Mouse (Mus musculus) Muller cell, postnatal 12 days (primary cell): ENCODE results near the gene Sbk1.
"Not testable (repeated sequence)": the region's sequence is repeated elsewhere in the genome, so short reads cannot be mapped to it uniquely, and the experiment has no call there.

Experiments
- DNase-seq: peaks from one replicate; pipeline ENCODE4 v3.0.0-alpha.2; 2015; ENCODE audit errors: inconsistent ontology term

The Sbk1 gene

GRCm38 (mm10) chr7:126263964-126264363 lies 8.5 kb upstream of the Sbk1 start:
- no peak for DNase-seq

DNA sequence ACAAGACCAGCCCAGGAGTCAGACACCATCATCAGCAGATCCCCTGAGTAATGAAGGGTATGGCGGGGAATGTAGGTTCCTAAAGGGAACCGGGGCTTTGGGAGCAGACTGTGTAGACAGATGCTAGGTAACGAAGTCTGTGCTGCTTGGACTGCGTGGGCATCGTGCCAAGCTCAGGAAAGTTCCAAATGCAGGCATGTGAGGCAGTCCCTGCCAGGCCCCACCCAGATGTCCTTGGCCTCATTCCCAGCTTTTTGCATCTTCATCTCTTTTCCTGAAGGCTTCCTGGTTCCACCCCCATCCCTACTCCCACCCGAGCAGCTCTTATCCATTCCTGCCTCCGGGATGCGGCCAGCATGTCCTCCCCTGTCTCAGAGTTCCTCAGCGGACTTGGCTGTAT lies 6.5 kb upstream of the Sbk1 start:
- DNase-seq: no peak

DNA sequence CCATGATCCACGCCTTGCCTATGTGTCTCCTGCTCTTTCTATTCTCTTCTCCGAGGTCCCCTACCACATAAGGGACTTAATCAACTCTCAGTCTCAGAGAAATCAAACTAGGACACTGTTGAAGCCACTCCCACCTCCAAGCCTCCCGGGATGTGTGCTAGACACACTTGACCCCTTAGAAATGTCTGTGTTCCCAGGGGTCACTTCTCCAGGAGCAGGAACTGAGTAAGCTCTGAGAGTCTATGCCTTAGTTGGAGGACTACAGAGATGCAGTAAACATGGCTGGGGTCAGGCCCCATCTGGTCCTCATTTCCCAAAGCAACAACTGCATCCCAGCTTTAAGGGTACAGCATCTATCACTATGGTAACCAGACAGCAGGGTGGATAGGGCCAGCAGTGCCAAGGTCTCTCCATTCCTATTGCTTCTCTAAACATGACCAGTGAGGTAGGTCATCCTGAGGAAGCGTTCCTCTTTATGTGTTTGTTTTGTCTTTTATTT lies 6.0 kb upstream of the Sbk1 start:
- DNase-seq: no peak

- no peak for DNase-seq
Observed at GRCm38 (mm10) chr7:126267606-126268005, 4.8 kb upstream of the Sbk1 start.

DNA sequence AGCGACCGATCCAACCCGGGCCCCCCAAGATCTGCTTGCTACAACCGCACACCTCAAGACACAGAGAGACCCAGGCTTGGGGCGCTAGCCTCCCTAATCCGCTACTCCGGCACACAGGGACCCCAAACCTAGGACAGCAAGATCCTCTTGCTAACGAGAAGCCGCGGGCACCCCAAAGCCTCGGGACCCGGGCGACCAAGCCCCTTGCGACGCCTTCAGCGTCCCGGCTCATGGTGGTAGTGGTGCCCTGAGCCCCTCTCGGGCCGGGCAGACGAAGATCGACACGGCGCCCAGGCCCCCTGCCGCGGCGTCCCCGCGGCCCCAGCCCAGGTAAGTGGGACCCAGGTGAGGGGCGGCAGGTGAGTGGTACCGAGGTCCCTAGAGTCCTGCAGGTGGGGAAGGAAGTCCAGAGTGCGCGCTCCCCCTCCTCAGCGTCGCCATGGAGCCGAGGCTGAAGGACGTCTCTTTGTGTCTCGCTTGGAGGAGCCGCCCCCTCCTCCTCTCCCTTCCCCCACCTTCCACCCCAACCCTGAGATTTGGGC lies 422 bp downstream of the Sbk1 start:
- no peak for DNase-seq

- no peak for DNase-seq
Observed at GRCm38 (mm10) chr7:126273351-126274042, 1.1 kb downstream of the Sbk1 start.

DNA sequence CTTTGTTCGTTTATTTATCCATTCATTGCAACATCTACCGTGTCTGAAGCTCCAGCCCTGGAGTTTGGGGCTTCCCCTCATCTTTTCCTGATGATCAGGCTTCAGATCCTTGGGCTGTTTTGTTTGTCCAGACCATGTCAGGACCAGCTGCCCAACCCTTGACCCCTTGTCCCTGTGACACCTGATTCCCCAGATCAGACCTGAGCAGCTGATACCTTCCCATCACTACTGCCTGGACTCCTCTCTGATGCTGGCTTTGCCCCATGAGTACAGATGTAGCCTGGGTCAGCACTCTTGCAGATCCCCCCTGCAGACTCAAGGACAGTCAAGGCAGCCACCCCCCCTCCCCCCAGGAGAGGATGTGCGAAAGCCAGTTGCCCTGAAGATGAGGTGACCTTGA lies 1.7 kb downstream of the Sbk1 start:
- DNase-seq: no peak

DNA sequence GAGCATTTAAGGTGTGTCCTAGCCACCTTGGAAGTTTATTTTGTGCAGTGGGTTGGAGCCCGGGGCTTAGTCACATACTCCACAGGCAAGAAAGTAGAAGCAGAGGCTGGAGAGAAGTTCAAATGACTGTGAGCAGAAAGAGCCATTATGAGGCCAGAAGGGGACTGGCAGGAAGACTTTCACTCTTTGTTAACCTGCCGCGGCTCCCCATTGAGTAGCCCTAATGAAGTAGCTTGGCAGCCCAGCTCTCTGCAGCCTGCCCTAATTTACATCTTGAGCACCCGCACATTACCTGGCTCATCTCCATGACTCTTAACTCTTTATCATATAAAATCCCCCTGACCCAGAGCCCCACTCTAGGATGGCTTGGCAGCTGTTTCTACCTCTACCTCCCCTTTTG lies 2.2 kb downstream of the Sbk1 start:
- DNase-seq: no peak

DNA sequence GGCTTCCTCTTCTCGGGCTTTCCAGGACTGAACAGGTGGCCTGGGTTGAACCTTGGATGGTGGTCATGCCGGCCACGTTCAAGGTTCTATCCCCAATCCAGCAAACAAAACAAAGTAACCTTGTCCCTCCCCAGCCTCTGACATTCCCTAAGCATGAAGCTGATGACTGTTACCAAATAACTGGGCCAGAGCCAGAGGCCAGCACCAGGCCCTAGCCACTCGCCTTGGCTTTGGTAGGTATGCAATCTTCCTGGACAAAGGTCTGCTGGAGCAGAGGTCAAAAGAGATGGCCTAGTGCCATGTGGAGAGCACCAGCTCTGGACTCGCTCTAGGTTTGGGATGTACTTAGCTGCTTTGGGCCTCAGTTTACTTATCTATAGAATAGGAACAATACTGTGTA lies 3.3 kb downstream of the Sbk1 start:
- no peak for DNase-seq

DNA sequence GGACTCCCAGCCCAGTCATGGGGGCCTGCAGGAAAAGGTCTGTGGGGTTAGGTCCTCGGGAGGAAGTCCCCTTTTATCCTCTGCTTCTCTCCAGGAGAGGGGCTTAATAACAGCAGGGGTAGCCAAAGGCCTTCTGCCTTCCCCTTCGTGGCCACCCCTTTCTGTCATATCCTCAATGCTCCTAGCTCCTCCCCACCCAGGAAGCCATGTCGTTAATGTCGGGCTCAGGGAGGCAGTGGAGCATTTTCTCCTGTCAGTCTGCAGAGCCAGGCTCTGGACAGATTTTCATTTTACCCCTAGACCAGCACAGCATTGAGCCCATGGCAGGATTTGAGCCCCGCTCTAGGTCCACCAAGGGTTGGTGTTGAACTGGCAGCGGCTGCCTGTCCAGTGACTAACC lies 3.9 kb downstream of the Sbk1 start:
- DNase-seq: no peak

- no peak for DNase-seq
Observed at GRCm38 (mm10) chr7:126277536-126278295, 5.3 kb downstream of the Sbk1 start.

- DNase-seq: no peak
Observed at GRCm38 (mm10) chr7:126278799-126279198, 6.4 kb downstream of the Sbk1 start.

- DNase-seq: no peak
Observed at GRCm38 (mm10) chr7:126279774-126280482, 7.5 kb downstream of the Sbk1 start.

GRCm38 (mm10) chr7:126280696-126281095 lies 8.3 kb downstream of the Sbk1 start:
- peak; percentile 66 for DNase-seq

- no peak for DNase-seq
Observed at GRCm38 (mm10) chr7:126281876-126282682, 9.7 kb downstream of the Sbk1 start.

- not testable (repeated sequence) for DNase-seq
Observed at GRCm38 (mm10) chr7:126282683-126282990, 10.2 kb downstream of the Sbk1 start.

GRCm38 (mm10) chr7:126284021-126284420 lies 11.6 kb downstream of the Sbk1 start:
- DNase-seq: no peak

GRCm38 (mm10) chr7:126284441-126284840 lies 12.0 kb downstream of the Sbk1 start:
- no peak for DNase-seq

GRCm38 (mm10) chr7:126284865-126285264 lies 12.4 kb downstream of the Sbk1 start:
- no peak for DNase-seq

DNA sequence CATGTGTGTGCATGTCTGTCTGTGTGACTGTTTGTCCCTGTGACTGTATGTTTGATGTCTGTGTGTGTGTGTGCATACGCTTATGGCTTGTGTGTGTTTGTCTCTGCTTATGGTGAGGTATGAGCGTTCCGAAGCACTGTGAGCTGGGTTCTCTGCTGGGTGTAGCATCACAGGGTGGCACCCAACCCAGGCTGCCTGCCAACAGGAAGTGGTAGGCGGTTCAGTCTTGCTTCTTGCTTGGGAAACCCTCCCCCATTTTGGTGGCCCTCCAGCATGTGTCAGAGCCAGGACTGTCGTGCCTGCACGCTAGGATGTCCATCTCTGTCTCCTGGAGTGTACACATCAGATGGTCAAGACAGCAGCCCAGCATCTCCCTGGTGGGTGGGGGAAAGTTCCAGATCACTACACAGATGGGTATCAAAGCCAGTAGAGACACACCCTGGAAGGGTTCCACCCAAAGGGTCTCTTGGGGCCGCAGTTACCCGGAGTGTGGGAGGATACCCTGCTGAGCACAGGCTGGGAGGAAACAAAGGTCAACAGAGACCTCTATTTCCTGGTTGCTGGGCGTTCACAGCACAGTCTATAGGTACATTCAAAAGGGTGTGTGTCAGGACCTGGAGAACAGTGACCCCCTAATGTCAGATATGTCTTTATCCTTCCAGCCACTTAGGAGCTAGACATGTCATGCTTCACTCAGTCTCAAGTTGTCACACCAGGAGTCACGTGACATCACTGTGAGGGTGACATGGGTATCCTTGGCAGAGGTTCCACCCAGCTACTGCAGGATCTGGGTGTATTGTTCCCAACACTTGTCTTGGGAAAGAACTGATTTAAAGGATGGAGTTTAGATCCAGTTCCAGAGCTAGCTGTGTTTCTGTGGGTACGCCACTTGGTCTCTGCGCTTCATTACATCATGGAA lies 13.1 kb downstream of the Sbk1 start:
- no peak for DNase-seq

- no peak for DNase-seq
Observed at GRCm38 (mm10) chr7:126286311-126286710, 13.9 kb downstream of the Sbk1 start.
